Mouse (Mus musculus) T-cell, adult 2 months (primary cell): Measurements from ENCODE around the gene Gja4.

ENCODE experiments used
- DNase-seq: peaks from one replicate; pipeline ENCODE4 v3.0.0; 2022; ENCODE audit warnings: low spot score

Gene Gja4

GRCm38 (mm10) chr4:127324296-127324695, 10.5 kb upstream of the Gja4 start:
- DNase-seq: no peak

DNA sequence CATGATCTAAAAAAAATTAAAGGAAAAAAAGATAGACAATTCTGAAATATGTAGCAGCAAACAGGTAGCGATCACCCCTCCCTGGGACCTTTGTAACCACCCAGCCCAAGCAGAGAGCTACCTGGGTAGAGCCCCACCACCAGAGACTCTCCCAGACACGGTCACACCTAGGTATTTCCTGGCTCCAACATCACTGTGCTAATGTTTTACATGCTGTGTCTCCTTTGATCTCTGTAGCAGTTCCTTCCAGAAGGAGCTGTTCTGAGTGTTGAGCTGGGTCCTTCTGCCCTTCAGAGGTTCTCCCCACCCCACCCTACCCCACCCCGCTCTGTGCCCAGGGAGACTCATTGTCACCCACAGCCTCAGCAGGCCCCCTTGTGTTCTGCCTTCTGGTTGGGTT, 9.8 kb upstream of the Gja4 start:
- DNase-seq: no peak

DNA sequence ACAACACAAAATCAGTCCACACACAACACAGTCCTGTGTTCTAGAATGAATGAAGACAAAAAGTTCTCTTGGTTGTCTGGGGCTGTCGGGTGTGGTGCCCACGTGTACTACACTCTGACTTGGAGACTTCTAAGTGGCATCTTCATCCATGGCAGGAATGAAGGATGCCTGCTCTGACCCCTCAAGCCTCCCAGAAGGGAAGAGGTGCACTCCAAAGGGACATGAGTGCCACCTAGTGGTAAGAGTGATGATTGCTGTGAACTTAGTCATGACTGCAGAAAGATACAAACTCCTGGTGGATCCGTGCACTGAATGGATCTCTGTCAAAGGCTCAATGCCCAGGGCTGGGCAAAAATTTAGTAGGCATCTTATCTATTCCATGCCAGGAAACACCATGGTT, 5.8 kb upstream of the Gja4 start:
- DNase-seq: peak; percentile 27

- DNase-seq: no peak
Measured at GRCm38 (mm10) chr4:127317143-127317542, 3.3 kb upstream of the Gja4 start.

- no peak for DNase-seq
Measured at GRCm38 (mm10) chr4:127315753-127316152, 1.9 kb upstream of the Gja4 start.

- DNase-seq: no peak
Measured at GRCm38 (mm10) chr4:127314585-127314984, 746 bp upstream of the Gja4 start.

- no peak for DNase-seq
Measured at GRCm38 (mm10) chr4:127312349-127312748, 1.5 kb downstream of the Gja4 start.

DNA sequence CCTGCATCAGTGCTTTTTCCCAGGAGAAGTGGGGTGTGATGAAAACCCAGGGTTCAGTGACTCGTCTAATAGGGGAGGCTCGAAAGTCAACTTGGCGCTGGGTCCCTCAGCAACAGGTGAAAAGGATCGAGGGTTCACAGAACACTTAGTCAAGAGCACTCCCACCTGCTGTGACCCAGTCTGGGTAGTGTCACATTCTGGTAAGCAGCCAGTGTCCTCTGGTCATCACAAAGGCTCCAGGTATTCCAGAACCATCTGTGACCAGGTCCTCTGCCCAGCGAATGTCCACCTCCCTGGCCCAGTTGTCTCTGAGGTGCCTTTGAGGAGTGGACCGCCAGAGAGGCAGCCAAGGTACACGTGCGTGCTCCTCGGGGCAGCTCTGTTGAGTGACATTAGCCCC, 2.3 kb downstream of the Gja4 start:
- DNase-seq: no peak

- DNase-seq: no peak
Measured at GRCm38 (mm10) chr4:127306915-127307314, 6.9 kb downstream of the Gja4 start.

DNA sequence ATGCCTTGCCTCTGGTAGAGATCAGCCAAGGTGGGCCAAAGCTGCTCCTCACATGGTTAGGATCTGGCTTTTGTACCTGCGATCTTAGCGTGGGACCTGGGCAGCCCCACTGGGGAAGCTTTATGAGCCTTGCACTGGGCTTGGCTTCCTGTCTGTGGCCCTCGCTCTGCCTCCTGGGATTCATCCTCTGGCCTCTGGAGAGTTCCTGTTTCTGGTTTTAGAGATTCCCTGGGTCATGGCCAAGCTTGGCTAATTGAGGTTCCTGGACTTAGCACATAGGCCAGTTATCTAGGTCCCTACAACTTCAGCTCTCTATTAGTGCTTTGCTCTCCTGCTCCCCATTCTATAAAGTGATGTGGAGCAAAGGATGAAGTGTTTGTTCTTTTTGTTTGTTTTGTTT, 10.0 kb downstream of the Gja4 start:
- no peak for DNase-seq

GRCm38 (mm10) chr4:127300503-127300902, 13.3 kb downstream of the Gja4 start:
- no peak for DNase-seq

DNA sequence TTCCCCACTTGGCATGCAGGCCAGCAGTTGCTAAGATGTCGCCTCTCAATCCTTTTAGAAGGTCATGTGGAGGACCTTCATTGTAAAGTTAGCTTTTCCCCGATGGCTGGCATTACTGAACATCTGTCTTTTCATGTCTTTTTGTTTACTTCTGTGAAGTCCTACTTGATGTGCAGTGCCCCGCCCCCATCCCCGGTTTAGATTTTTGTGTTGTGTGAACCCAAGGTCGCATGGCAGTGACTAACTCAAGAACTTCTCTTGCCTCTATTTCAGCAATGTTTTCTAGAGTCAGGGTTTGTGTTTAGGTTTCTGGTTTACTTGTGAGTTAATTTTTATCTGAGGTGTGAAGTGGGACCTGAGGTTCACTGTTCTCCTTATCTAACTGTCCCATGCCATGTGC, 21.2 kb downstream of the Gja4 start:
- no peak for DNase-seq

DNA sequence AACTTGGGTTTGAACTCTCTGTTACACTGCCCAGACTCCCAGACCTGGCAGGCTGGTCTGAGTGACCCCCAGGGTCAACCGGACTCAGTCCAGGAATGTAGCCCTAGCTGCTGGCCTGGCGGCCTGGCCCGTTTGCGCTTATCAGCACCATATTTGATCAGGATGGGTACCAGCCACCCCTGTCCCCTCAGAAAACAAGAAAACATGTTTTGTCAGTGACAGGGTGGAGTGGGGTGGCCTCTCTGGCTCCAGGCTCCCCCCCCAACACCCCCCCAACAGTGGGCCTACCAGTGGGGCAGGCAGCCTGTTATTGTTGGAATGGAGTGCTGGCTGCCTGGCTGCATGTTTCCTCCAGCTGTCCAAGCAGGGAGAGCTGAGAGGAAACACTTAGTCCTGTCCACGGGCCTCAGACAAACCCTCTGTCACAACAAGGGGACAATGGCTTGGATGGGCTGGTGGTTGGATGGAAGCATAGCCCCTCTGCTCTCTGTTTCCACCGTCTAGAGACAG, 24.7 kb downstream of the Gja4 start:
- no peak for DNase-seq

GRCm38 (mm10) chr4:127286907-127287306, 26.9 kb downstream of the Gja4 start:
- no peak for DNase-seq

GRCm38 (mm10) chr4:127279241-127279640, 34.6 kb downstream of the Gja4 start:
- DNase-seq: no peak

DNA sequence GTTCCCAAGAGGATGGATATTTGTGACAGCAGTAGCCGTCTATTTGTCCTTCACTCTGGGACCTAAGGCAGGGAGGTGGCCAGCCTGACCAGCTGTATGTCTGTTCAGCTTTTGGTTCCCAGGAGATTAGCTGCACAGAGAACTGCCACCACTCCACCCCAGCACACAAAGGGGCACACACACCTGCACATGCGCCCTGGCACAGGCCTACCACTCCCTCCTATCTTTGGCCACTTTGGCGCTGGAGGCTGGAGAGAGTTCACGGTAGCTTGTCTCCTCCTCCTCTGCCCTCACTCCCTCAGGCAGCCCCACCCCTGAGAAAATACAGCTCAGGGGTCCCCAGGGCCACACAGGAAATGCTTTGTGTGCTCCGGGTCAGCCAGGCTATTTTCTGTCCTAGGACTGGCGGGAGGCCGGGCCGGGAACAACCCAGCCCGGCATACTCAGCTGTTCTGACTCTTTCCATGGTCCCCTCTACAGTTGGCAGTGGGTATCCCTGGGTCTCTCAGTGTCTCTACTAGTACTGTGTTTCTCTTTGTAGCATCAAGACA, 35.3 kb downstream of the Gja4 start:
- DNase-seq: no peak

GRCm38 (mm10) chr4:127264183-127264554, 49.7 kb downstream of the Gja4 start:
- no peak for DNase-seq

GRCm38 (mm10) chr4:127263438-127264182, 50.2 kb downstream of the Gja4 start:
- no peak for DNase-seq

DNA sequence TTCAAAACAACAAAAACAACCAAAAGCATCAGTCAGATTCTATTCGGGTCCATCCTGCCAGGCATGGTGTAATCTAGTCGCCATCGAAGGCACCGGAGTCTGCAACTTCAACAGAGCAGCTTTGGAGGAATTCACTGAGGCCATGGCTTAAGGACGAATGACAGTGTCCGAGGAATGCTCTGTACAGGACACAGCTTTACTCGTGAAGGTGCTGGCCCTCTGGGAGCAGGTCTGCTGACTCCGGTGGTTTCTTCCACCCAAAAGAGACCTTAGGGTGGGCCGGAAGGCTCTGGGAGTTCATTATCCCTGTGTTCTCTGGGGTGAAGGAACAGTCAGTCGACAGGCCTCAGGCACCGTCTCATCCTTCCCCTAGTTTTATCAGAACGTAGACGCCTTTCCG, 52.2 kb downstream of the Gja4 start:
- DNase-seq: no peak
